Mouse (Mus musculus): ENCODE measurements around the gene Per2. TPM values are rescaled to one million over a fixed set of nuclear protein-coding genes. Genes with fewer than 3 reads are reported as not detected.
A peak's percentile ranks its signal among the peaks of the same experiment; 100 is the strongest.

The Per2 gene
- polyA plus RNA-seq, 2 experiments: 2.2 to 3.3 TPM

GRCm38 (mm10) chr1:91381091-91381471 is 78.0 kb downstream of the Per2 start:
- Histone ChIP-seq H3K36me3 (replicated peaks; ENCODE audit: control insufficient read depth, insufficient read depth, low read depth) (peaks cover 86% of the 10 kb centered on the region), H3K9me3 (ENCODE audit: control insufficient read depth, low read length) (no peaks in the 10 kb centered on the region), H3K27ac (no peak overlapping the region), H3K4me3 (ENCODE audit: insufficient read depth in 1 of 2, low read depth in 2 of 2, low read length in 2 of 2) (no peak overlapping the region), H3K27me3 (ENCODE audit: control insufficient read depth, insufficient read depth, low read length) (no peaks in the 10 kb centered on the region), H3K4me2 (ENCODE audit: low read depth) (no peak overlapping the region), H3K4me1 (replicated peaks; ENCODE audit: control insufficient read depth in 2 of 2, insufficient read depth in 2 of 2, low read length in 1 of 2) (no peaks in the 10 kb centered on the region), H3K9ac (replicated peaks) (no peak overlapping the region)
- TF ChIP-seq CTCF (IDR thresholded peaks at IDR 0.05; ENCODE audit: low read depth): no peak
- TF ChIP-seq EP300 (IDR thresholded peaks at IDR 0.05; ENCODE audit: low read depth): no peak
- DNase-seq (ENCODE audit: low read depth in 3 of 3, low spot score in 3 of 3): no peak
- ATAC-seq (ENCODE audit: insufficient read depth): no peak
- 86% methylated on average over 4 of the region's 4 CpGs for WGBS (ENCODE audit: insufficient replicate concordance)

- H3K36me3 ChIP-seq (replicated peaks; ENCODE audit: control insufficient read depth, insufficient read depth, low read depth): peaks cover 88% of the 10 kb centered on the region
- H3K9me3 ChIP-seq (ENCODE audit: control insufficient read depth, low read length): no peaks in the 10 kb centered on the region
- H3K4me2 ChIP-seq (ENCODE audit: low read depth): no peak overlapping the region
- H3K27ac ChIP-seq: no peak overlapping the region
- no peak overlapping the region for H3K4me3 ChIP-seq (ENCODE audit: insufficient read depth in 1 of 2, low read depth in 2 of 2, low read length in 2 of 2)
- peak; percentile 55 to 68 (median 64) for DNase-seq (ENCODE audit: low read depth in 3 of 3, low spot score in 3 of 3)
- ATAC-seq (ENCODE audit: insufficient read depth): peak; percentile 67; the same call in 1 of the 2 replicates
- no peaks in the 10 kb centered on the region for H3K4me1 ChIP-seq (replicated peaks; ENCODE audit: control insufficient read depth in 2 of 2, insufficient read depth in 2 of 2, low read length in 1 of 2)
- WGBS (ENCODE audit: insufficient replicate concordance): 62% methylated on average over 7 of the region's 7 CpGs
- TF ChIP-seq CTCF (IDR thresholded peaks at IDR 0.05; ENCODE audit: low read depth) (peak; percentile 92), EP300 (IDR thresholded peaks at IDR 0.05; ENCODE audit: low read depth) (no peak)
- no peak overlapping the region for H3K9ac ChIP-seq (replicated peaks)
- no peaks in the 10 kb centered on the region for H3K27me3 ChIP-seq (ENCODE audit: control insufficient read depth, insufficient read depth, low read length)
These were observed 78.6 kb downstream of the Per2 start for GRCm38 (mm10) chr1:91380453-91381090.

DNA sequence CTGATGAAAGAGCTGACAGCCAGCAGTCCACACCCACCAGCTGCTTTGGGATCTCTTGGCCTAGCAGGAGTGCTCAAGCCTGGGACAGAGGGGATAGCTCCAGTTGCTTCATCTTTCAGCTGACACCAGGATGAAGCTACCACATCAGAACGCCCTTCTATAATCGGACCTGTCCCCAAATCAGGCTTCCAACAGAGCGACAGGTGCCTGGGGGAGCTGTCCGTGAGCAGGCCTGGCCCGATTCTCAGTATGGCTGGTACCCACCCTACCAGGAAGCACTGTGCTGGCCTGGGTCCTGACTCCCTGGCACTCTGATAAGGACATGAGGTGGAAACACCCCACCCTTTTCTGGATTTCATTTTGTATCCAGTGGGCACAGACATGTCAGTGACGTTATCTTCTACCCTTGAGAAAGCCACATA is 85.7 kb downstream of the Per2 start:
- Histone ChIP-seq H3K36me3 (replicated peaks; ENCODE audit: control insufficient read depth, insufficient read depth, low read depth) (peaks cover 73% of the 10 kb centered on the region), H3K4me1 (replicated peaks; ENCODE audit: control insufficient read depth in 2 of 2, insufficient read depth in 2 of 2, low read length in 1 of 2) (peaks cover 15 to 22% of the 10 kb centered on the region in 2 experiments), H3K4me2 (ENCODE audit: low read depth) (peak overlapping the region; percentile 36), H3K27ac (peak overlapping the region; percentile 72), H3K9me3 (ENCODE audit: control insufficient read depth, low read length) (no peaks in the 10 kb centered on the region), H3K4me3 (ENCODE audit: insufficient read depth in 1 of 2, low read depth in 2 of 2, low read length in 2 of 2) (no peak overlapping the region), H3K27me3 (ENCODE audit: control insufficient read depth, insufficient read depth, low read length) (no peaks in the 10 kb centered on the region), H3K9ac (replicated peaks) (no peak overlapping the region)
- DNase-seq (ENCODE audit: low read depth in 3 of 3, low spot score in 3 of 3): peak; percentile 61 to 83 (median 66)
- WGBS (ENCODE audit: insufficient replicate concordance): 24% methylated on average over 6 of the region's 6 CpGs
- peak; percentile 54; the same call in 1 of the 2 replicates for TF ChIP-seq EP300 (IDR thresholded peaks at IDR 0.05; ENCODE audit: low read depth)
- no peak for TF ChIP-seq CTCF (IDR thresholded peaks at IDR 0.05; ENCODE audit: low read depth)
- peak; percentile 89 for ATAC-seq (ENCODE audit: insufficient read depth)

DNA sequence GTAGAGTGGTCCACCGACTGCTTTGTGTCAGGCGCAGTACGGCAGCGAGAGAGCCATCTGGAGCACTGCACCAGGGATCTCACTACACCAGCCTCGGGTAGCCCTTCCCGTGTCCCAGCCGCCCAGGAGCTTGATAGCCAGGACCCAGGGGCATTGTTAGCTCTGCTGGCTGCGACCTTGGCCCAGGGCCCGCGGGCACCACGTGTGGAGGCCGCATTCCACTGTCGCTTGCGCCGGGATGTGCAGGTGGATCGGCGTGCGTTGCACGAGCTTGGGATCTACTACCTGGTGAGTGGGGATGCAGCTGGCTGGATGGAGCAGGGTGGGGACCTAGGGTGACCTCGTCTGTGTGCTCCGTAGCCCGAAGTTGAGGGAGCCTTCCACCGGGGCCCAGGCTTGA is 89.1 kb downstream of the Per2 start:
- H3K36me3 ChIP-seq (replicated peaks; ENCODE audit: control insufficient read depth, insufficient read depth, low read depth): peaks cover 41% of the 10 kb centered on the region
- H3K27me3 ChIP-seq (ENCODE audit: control insufficient read depth, insufficient read depth, low read length): no peaks in the 10 kb centered on the region
- H3K4me2 ChIP-seq (ENCODE audit: low read depth): no peak overlapping the region
- TF ChIP-seq CTCF (IDR thresholded peaks at IDR 0.05; ENCODE audit: low read depth) (no peak), EP300 (IDR thresholded peaks at IDR 0.05; ENCODE audit: low read depth) (no peak)
- no peak overlapping the region for H3K9ac ChIP-seq (replicated peaks)
- ATAC-seq (ENCODE audit: insufficient read depth) (no peak), DNase-seq (ENCODE audit: low read depth in 3 of 3, low spot score in 3 of 3) (no peak)
- H3K4me1 ChIP-seq (replicated peaks; ENCODE audit: control insufficient read depth in 2 of 2, insufficient read depth in 2 of 2, low read length in 1 of 2): peaks cover 27 to 29% of the 10 kb centered on the region in 2 experiments
- H3K9me3 ChIP-seq (ENCODE audit: control insufficient read depth, low read length): no peaks in the 10 kb centered on the region
- H3K4me3 ChIP-seq (ENCODE audit: insufficient read depth in 1 of 2, low read depth in 2 of 2, low read length in 2 of 2): no peak overlapping the region
- H3K27ac ChIP-seq: no peak overlapping the region
- WGBS (ENCODE audit: insufficient replicate concordance): 85% methylated on average over 23 of the region's 23 CpGs

GRCm38 (mm10) chr1:91369408-91369807 is 89.7 kb downstream of the Per2 start:
- Histone ChIP-seq H3K9ac (replicated peaks) (no peak overlapping the region), H3K9me3 (ENCODE audit: control insufficient read depth, low read length) (no peaks in the 10 kb centered on the region), H3K27ac (no peak overlapping the region), H3K4me2 (ENCODE audit: low read depth) (no peak overlapping the region), H3K4me1 (replicated peaks; ENCODE audit: control insufficient read depth in 2 of 2, insufficient read depth in 2 of 2, low read length in 1 of 2) (peaks cover 25 to 27% of the 10 kb centered on the region in 2 experiments), H3K4me3 (ENCODE audit: insufficient read depth in 1 of 2, low read depth in 2 of 2, low read length in 2 of 2) (no peak overlapping the region), H3K36me3 (replicated peaks; ENCODE audit: control insufficient read depth, insufficient read depth, low read depth) (peaks cover 35% of the 10 kb centered on the region), H3K27me3 (ENCODE audit: control insufficient read depth, insufficient read depth, low read length) (no peaks in the 10 kb centered on the region)
- TF ChIP-seq CTCF (IDR thresholded peaks at IDR 0.05; ENCODE audit: low read depth): no peak
- no peak for TF ChIP-seq EP300 (IDR thresholded peaks at IDR 0.05; ENCODE audit: low read depth)
- no peak for ATAC-seq (ENCODE audit: insufficient read depth)
- no peak for DNase-seq (ENCODE audit: low read depth in 3 of 3, low spot score in 3 of 3)
- 58% methylated on average over 4 of the region's 4 CpGs for WGBS (ENCODE audit: insufficient replicate concordance)

Measured in liver, embryonic 14.5 days (tissue).